Mouse (Mus musculus) MEL (cell line): Measurements from ENCODE around the gene Suox. TPM values are rescaled to one million over a fixed set of nuclear protein-coding genes. Genes with fewer than 3 reads are reported as not detected.

Source experiments
- DNase-seq: peaks from one replicate; pipeline ENCODE4 v3.0.0; 2011; ENCODE audit warnings: low read depth, low spot score
- H3K27ac ChIP-seq: 2 replicates; pipeline ENCODE4 v1.5.1; 2012; ENCODE audit warnings: low read depth, mild to moderate bottlenecking, control low read depth, low read length, moderate library complexity; ENCODE audit not compliant: control insufficient read depth
- H3K27me3 ChIP-seq, 2 experiments: fragments of 150-350 bp in 1 of 2; sonication (generic) in 1 of 2; 2 replicates each; pipeline ENCODE4 v1.6.1; 2012; ENCODE audit warnings: low read length in 2 of 2, mild to moderate bottlenecking in 2 of 2, improper control_type of control experiment in 1 of 2, moderate library complexity in 1 of 2; ENCODE audit not compliant: insufficient read depth in 2 of 2, control insufficient read depth in 1 of 2
- H3K36me3 ChIP-seq, 2 experiments: 2 replicates each; pipeline ENCODE4 v1.6.1; 2012 to 2014; ENCODE audit warnings: low read length in 2 of 2, improper control_type of control experiment in 1 of 2, inconsistent platforms in 1 of 2, mild to moderate bottlenecking in 1 of 2; ENCODE audit not compliant: insufficient read depth in 2 of 2, control insufficient read depth in 1 of 2
- H3K4me1 ChIP-seq, 2 experiments: fragments of 150-350 bp in 1 of 2; sonication (generic) in 1 of 2; 2 replicates each; pipeline ENCODE4 v1.6.1; 2012; ENCODE audit warnings: low read length in 2 of 2, improper control_type of control experiment in 1 of 2, mild to moderate bottlenecking in 1 of 2; ENCODE audit not compliant: insufficient read depth in 2 of 2, control insufficient read depth in 1 of 2
- H3K4me3 ChIP-seq, 2 experiments: fragments of 150-350 bp in 1 of 2; sonication (generic) in 1 of 2; 2 replicates each; pipeline ENCODE4 v1.5.1; 2012; ENCODE audit warnings: low read depth in 2 of 2, low read length in 2 of 2, mild to moderate bottlenecking in 2 of 2, moderate library complexity in 2 of 2, control low read depth in 1 of 2, improper control_type of control experiment in 1 of 2; ENCODE audit not compliant: control insufficient read depth in 1 of 2, insufficient read depth in 1 of 2
- H3K79me2 ChIP-seq: 2 replicates; pipeline ENCODE4 v1.6.1; 2012; ENCODE audit warnings: mild to moderate bottlenecking, low read length, moderate library complexity; ENCODE audit not compliant: control insufficient read depth, poor library complexity, insufficient read depth
- H3K9ac ChIP-seq: 2 replicates; pipeline ENCODE4 v1.6.1; 2012; ENCODE audit warnings: low read depth, mild to moderate bottlenecking, control low read depth, low read length, moderate library complexity; ENCODE audit not compliant: control insufficient read depth, poor library complexity, severe bottlenecking
- H3K9me3 ChIP-seq: fragments of 150-350 bp; sonication (generic); replicated peaks from 2 replicates; pipeline ENCODE4 v1.6.1; 2012; ENCODE audit warnings: mild to moderate bottlenecking, low read length, improper control_type of control experiment, moderate library complexity; ENCODE audit not compliant: insufficient read depth
- BHLHE40 ChIP-seq: IDR thresholded peaks from 2 replicates; pipeline ENCODE4 v1.6.1; 2012; ENCODE audit warnings: low read depth, mild to moderate bottlenecking, inconsistent platforms, low read length, improper control_type of control experiment, borderline replicate concordance
- CHD1 ChIP-seq: IDR thresholded peaks from 2 replicates; pipeline ENCODE4 v1.6.1; 2012; ENCODE audit warnings: low read depth, mild to moderate bottlenecking, inconsistent platforms, low read length, improper control_type of control experiment
- EP300 ChIP-seq, 2 experiments: IDR thresholded peaks; 2 replicates each; pipeline ENCODE4 v1.6.1; 2011; ENCODE audit warnings: improper control_type of control experiment in 2 of 2, low read length in 2 of 2, low read depth in 1 of 2, mild to moderate bottlenecking in 1 of 2
- GABPA ChIP-seq: IDR thresholded peaks from 2 replicates; pipeline ENCODE4 v1.6.1; 2012; ENCODE audit warnings: low read depth, mild to moderate bottlenecking, inconsistent platforms, low read length, improper control_type of control experiment, moderate library complexity
- MAFK ChIP-seq: IDR thresholded peaks from 2 replicates; pipeline ENCODE4 v1.6.1; 2011; ENCODE audit warnings: low read depth, mild to moderate bottlenecking, low read length, improper control_type of control experiment, borderline replicate concordance
- MXI1 ChIP-seq: IDR thresholded peaks from 2 replicates; pipeline ENCODE4 v1.6.1; 2011; ENCODE audit warnings: mild to moderate bottlenecking, low read depth, low read length, improper control_type of control experiment
- MYB ChIP-seq: IDR thresholded peaks from 2 replicates; pipeline ENCODE4 v1.6.1; 2011; ENCODE audit warnings: mild to moderate bottlenecking, low read depth, low read length, improper control_type of control experiment
- MYC ChIP-seq: IDR thresholded peaks from 2 replicates; pipeline ENCODE4 v1.6.1; 2011; ENCODE audit warnings: low read depth, mild to moderate bottlenecking, low read length, improper control_type of control experiment, moderate library complexity
- NRF1 ChIP-seq: IDR thresholded peaks from 2 replicates; pipeline ENCODE4 v1.6.1; 2014; ENCODE audit warnings: low read depth, mild to moderate bottlenecking, inconsistent platforms, low read length, improper control_type of control experiment, moderate library complexity; ENCODE audit not compliant: poor library complexity, insufficient read depth, severe bottlenecking
- POLR2A ChIP-seq, 2 experiments: IDR thresholded peaks; 2 replicates each; pipeline ENCODE4 v1.6.1; 2011 to 2012; ENCODE audit warnings: low read length in 2 of 2, mild to moderate bottlenecking in 2 of 2, control low read depth in 1 of 2, improper control_type of control experiment in 1 of 2, low read depth in 1 of 2, moderate library complexity in 1 of 2; ENCODE audit not compliant: control insufficient read depth in 1 of 2, insufficient read depth in 1 of 2, poor library complexity in 1 of 2
- RAD21 ChIP-seq: IDR thresholded peaks from 2 replicates; pipeline ENCODE4 v1.6.1; 2011; ENCODE audit warnings: mild to moderate bottlenecking, low read depth, low read length, improper control_type of control experiment
- SIN3A ChIP-seq: IDR thresholded peaks from 2 replicates; pipeline ENCODE4 v1.6.1; 2012; ENCODE audit warnings: low read length, improper control_type of control experiment, inconsistent platforms
- TBP ChIP-seq: IDR thresholded peaks from 2 replicates; pipeline ENCODE4 v1.8.0; 2011; ENCODE audit warnings: low read depth, low read length, improper control_type of control experiment
- UBTF ChIP-seq: IDR thresholded peaks from 2 replicates; pipeline ENCODE4 v1.6.1; 2012; ENCODE audit warnings: low read depth, mild to moderate bottlenecking, inconsistent platforms, low read length, improper control_type of control experiment, moderate library complexity, borderline replicate concordance; ENCODE audit not compliant: insufficient read depth
- polyA plus RNA-seq, 2 experiments: library from polyadenylated mRNA; stranded (reverse) in 1 of 2; unstranded in 1 of 2; fragments of >175 nt in 1 of 2; fragments of >200 nt in 1 of 2; gene quantifications; 2 replicates each; pipeline versions ENCODE4 v1.2.1 to v1.2.4; 2012; ENCODE audit warnings: low replicate concordance in 2 of 2, low read depth in 1 of 2; ENCODE audit not compliant: insufficient read length in 2 of 2, insufficient read depth in 1 of 2, missing spikeins in 1 of 2
- total RNA-seq: library from RNA; depleted of rRNA; stranded (reverse); fragments of 300-350 nt; gene quantifications from 2 replicates; pipeline ENCODE4 v1.2.3, GENCODE M21; 2012

The Suox gene
- total and polyA plus RNA-seq, 3 experiments: 4.7 to 7.2 TPM; not detected in 1

DNA sequence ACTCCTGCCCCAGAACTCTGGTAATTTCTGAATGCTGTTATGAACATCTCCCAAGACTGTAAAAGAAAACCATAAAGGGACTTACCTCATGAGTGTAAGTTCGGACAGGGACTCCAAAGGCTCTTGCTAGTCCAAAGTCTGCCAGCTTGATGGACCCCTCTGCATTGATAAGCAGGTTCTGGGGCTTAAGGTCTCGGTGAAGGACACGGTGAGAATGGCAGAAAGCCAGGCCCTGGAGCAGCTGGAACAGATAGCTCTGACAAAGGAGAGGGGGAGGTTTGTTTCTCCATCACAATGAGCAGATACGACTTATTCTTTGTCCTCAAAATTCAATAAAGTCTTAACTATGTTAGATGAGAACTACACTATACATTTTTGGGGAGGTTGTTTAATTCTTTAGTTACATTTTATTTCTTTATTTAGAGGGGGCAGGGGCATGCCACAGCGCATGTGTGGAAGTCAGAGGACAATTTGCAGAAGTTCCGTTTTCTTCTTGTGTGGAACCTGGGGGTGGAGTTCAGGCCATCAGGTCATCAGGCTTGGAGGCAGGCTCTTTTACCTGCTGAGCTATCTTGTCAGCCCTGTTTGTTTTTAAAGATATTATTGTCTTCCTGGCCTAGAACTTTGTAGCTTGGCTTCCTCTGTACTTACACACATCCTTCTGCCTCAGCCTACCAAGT lies 28.6 kb upstream of the Suox start:
- H3K9me3 ChIP-seq: no peaks in the 10 kb centered on the region
- H3K36me3 ChIP-seq: peaks cover 1 to 26% of the 10 kb centered on the region in 2 experiments
- H3K4me1 ChIP-seq: peaks cover 13 to 22% of the 10 kb centered on the region in 2 experiments
- TF ChIP-seq MYB (no peak), EP300 (IDR thresholded peaks at IDR 0.05; ENCODE audit: low read depth in 1 of 2, low read length in 2 of 2) (peak in 1 of 2 experiments; percentile 10; a peak in 1 of 4 replicates), TBP (no peak), POLR2A (IDR thresholded peaks at IDR 0.05; ENCODE audit: control insufficient read depth in 1 of 2, insufficient read depth in 1 of 2, low read depth in 1 of 2, low read length in 2 of 2, poor library complexity in 1 of 2) (0 out of 4 replicates have a peak, but pooled peaks of 1 of the 2 experiments have one; percentile 20), GABPA (no peak), BHLHE40 (no peak), NRF1 (peak; percentile 70), SIN3A (peak; percentile 11; the same call in 1 of the 2 replicates)
- peak; percentile 72 for DNase-seq
- H3K79me2 ChIP-seq: peaks cover 14% of the 10 kb centered on the region
- H3K4me3 ChIP-seq: no peak overlapping the region
- H3K27me3 ChIP-seq: no peaks in the 10 kb centered on the region
- H3K27ac ChIP-seq: peak overlapping the region; percentile 20
- no peak overlapping the region for H3K9ac ChIP-seq

DNA sequence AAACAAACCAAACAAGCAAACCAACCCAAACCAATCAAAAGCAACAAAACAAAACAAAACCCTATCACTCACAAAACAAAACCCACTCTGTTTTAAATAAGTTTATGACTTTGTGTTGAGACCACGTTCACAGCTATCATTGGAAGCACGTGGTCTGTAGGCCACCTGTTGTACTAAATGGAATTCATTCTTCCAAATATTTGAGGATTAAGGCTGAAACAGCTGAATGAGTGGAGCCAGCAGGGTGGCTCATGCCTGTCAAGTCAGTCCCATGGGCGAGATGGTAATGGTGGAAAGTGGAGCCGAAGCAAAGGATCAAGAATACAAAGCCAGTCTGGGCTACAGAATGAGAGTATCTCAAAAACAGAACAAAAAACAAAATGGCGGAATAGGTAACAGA lies 26.8 kb upstream of the Suox start:
- H3K9me3 ChIP-seq: no peaks in the 10 kb centered on the region
- H3K27me3 ChIP-seq: no peaks in the 10 kb centered on the region
- H3K79me2 ChIP-seq: peaks cover 15% of the 10 kb centered on the region
- no peak for DNase-seq
- no peak overlapping the region for H3K9ac ChIP-seq
- TF ChIP-seq CHD1 (no peak), BHLHE40 (no peak), MYC (no peak)
- peaks cover 13 to 19% of the 10 kb centered on the region in 2 experiments for H3K4me1 ChIP-seq
- peaks cover 1 to 26% of the 10 kb centered on the region in 2 experiments for H3K36me3 ChIP-seq
- H3K27ac ChIP-seq: no peak overlapping the region
- no peak overlapping the region for H3K4me3 ChIP-seq

DNA sequence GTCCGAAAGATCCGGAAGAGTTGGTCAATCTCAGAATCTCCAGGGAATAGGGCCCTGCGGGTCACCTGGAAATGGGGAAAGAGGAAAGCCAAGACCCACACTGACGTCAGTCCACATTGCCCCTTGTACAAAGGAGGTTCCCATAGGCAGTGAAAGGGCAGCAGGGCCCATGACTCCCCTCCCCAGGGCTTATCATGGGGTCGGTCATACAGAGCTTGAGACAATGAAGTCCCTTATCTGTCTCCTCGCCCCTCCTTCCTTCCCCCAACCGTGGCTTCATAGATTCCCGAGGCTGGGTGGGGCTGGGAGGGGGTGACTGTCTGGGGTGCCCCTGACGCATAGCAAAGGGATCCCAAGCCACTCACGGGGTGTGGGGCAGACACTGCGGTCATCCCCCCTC lies 25.7 kb upstream of the Suox start:
- TF ChIP-seq GABPA (no peak), MYC (no peak), UBTF (no peak), BHLHE40 (no peak), MXI1 (no peak), RAD21 (no peak), MAFK (no peak), TBP (no peak)
- no peak overlapping the region for H3K9ac ChIP-seq
- H3K4me1 ChIP-seq: peaks cover 13 to 14% of the 10 kb centered on the region in 2 experiments
- H3K27me3 ChIP-seq: no peaks in the 10 kb centered on the region
- no peak overlapping the region for H3K27ac ChIP-seq
- peaks cover 15% of the 10 kb centered on the region for H3K79me2 ChIP-seq
- DNase-seq: no peak
- peaks cover 1 to 26% of the 10 kb centered on the region in 2 experiments for H3K36me3 ChIP-seq
- H3K4me3 ChIP-seq: no peak overlapping the region
- H3K9me3 ChIP-seq: no peaks in the 10 kb centered on the region
